Mouse (Mus musculus) spleen, adult 2 months (tissue): Measurements from ENCODE around the gene Mfsd11. TPM values are rescaled to one million over a fixed set of nuclear protein-coding genes. Genes with fewer than 3 reads are reported as not detected.
"Not testable (repeated sequence)": the region's sequence is repeated elsewhere in the genome, so short reads cannot be mapped to it uniquely, and the experiment has no call there.

Experiments
- DNase-seq, 2 experiments: peaks; one replicate each; pipeline versions ENCODE4 v3.0.0 to v3.0.0-alpha.2; 2012 to 2021; ENCODE audit warnings: low spot score in 2 of 2, low read depth in 1 of 2
- H3K27ac ChIP-seq: fragments of 200-500 bp; 2 replicates; pipeline ENCODE4 v1.5.1; 2012; ENCODE audit warnings: low read length, inconsistent platforms; ENCODE audit not compliant: insufficient read depth
- H3K27me3 ChIP-seq: fragments of 200-500 bp; 2 replicates; pipeline ENCODE4 v1.6.1; 2012; ENCODE audit warnings: mild to moderate bottlenecking, moderate library complexity, low read length, inconsistent platforms; ENCODE audit not compliant: control insufficient read depth, insufficient read depth
- H3K36me3 ChIP-seq: fragments of 200-500 bp; 2 replicates; pipeline ENCODE4 v1.6.1; 2012; ENCODE audit warnings: mild to moderate bottlenecking, low read length, inconsistent platforms; ENCODE audit not compliant: control insufficient read depth, insufficient read depth
- H3K4me1 ChIP-seq: fragments of 200-500 bp; 2 replicates; pipeline ENCODE4 v1.6.1; 2011; ENCODE audit warnings: inconsistent platforms; ENCODE audit not compliant: control insufficient read depth, insufficient read depth, insufficient read length
- H3K4me3 ChIP-seq: fragments of 200-500 bp; 2 replicates; pipeline ENCODE4 v1.5.1; 2011; ENCODE audit warnings: mild to moderate bottlenecking, inconsistent platforms; ENCODE audit not compliant: insufficient read depth, insufficient read length; ENCODE audit errors: extremely low read depth
- CTCF ChIP-seq: fragments of 200-500 bp; IDR thresholded peaks from 2 replicates; pipeline ENCODE4 v1.5.1; 2011; ENCODE audit warnings: mild to moderate bottlenecking, inconsistent platforms; ENCODE audit not compliant: insufficient read depth, insufficient read length, insufficient replicate concordance; ENCODE audit errors: extremely low read depth
- POLR2A ChIP-seq: fragments of 200-500 bp; IDR thresholded peaks from 2 replicates; pipeline ENCODE4 v1.6.1; 2011; ENCODE audit warnings: low read depth, low read length, inconsistent platforms
- WGBS: fragments of 180-500 bp; shearing (Covaris S2); methylation state at CpG from one replicate; pipeline ENCODE4 v1.1.7; 2018; 5-methylcytosine and 5-hydroxymethylcytosine counted together
- polyA plus RNA-seq: library from polyadenylated mRNA; depleted of rRNA; stranded (reverse); fragments of >200 nt; gene quantifications from 2 replicates; pipeline ENCODE4 v1.2.3, GENCODE M21; 2012

The Mfsd11 gene
- polyA plus RNA-seq, 1 experiment = 14.2 TPM

DNA sequence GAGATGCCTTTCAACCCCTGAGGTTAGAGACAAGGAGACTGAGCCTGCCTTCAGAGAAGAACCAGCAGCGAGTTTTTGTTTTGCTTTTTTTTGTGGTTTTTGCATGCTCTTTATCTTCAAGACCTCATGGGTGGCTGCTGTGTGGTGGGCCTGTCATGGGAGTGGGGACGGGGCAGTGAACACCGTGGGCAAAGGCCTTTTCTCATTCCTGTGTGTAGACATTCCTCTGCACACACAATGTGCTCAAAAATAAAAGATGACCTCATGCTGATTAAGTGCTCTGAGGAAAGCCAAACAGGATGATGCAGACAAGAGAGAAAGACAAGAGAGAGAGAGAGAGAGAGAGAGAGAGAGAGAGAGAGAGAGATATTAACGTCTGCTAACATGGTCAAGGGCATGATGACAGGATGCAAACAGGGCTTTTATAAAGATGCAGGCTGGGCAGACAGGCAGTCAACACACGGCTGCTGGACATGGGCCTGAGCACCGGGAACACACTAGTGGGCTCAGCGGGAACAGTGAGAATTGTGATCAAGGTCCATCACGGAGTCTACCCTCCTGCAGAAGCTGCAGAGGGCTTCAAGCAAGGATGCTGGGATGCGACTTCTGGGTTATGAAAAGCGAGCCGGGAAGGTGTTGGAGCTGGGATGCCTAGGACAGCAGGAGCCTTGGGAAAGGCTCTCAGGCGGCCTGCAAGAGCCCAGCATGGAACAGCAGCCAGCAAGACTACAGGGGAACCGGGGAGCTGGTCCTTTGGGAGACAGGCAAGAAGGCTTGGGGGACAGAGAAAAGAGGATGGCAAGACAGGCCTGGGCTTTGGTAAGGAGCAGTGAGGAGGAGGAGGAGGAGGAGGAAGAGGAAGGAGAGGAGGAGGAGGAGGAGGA lies 30.9 kb upstream of the Mfsd11 start:
- Histone ChIP-seq H3K27ac (no peak overlapping the region), H3K4me1 (no peaks in the 10 kb centered on the region)
- DNase-seq = no peak

DNA sequence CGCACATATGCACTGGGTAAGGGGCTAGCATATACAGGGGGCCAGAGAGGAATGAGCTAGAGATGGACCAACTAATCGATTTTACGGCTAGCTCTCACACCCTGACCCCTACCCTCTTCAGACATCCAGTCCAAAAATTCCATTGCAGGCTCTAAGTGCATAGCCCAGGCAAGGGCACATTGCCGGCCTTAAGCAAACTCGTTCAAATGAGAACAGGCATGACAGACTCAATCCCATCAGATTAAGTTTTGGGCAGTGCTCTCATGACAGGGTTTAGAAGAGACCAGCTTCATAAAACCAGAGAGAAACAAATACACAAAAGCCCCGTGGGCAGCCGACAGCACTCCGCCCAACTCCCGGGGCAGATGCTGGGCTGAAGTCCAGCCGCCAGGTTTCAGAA lies 30.0 kb upstream of the Mfsd11 start:
- H3K4me1 ChIP-seq = no peaks in the 10 kb centered on the region
- 90% methylated on average over 10 of the region's 10 CpGs for WGBS

More for the DNA sequence above, 30.9 kb upstream of the Mfsd11 start:
- Histone ChIP-seq H3K36me3 (no peaks in the 10 kb centered on the region), H3K27me3 (no peaks in the 10 kb centered on the region), H3K4me3 (no peak overlapping the region)
- no peak for TF ChIP-seq POLR2A
- no peak for TF ChIP-seq CTCF
- WGBS = 78% methylated on average over 13 of the region's 13 CpGs

DNA sequence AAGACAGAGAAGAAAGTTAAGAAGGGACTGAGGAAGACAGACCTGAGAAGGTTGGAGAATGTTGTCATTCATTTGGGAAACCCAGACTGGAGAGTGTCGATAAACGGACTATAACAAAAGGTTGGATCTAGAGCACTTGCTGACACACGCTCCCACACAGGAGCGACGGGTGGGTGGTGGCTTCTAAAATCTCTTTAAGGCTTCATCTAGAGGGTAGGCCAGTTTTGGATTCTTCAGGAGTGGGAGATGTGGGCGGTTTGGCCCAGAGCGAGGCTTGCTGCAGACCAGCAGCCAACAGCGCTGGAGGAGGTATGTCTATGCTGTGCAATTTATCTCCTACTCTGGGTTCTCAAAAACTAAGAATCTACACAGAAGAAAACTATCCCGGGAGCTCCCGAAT lies 29.6 kb upstream of the Mfsd11 start:
- WGBS = 97% methylated on average over 10 of the region's 10 CpGs

More for the DNA sequence above, 30.0 kb upstream of the Mfsd11 start:
- DNase-seq = no peak
- Histone ChIP-seq H3K4me3 (no peak overlapping the region), H3K27ac (no peak overlapping the region), H3K27me3 (no peaks in the 10 kb centered on the region), H3K36me3 (no peaks in the 10 kb centered on the region)
- TF ChIP-seq CTCF (no peak), POLR2A (no peak)

DNA sequence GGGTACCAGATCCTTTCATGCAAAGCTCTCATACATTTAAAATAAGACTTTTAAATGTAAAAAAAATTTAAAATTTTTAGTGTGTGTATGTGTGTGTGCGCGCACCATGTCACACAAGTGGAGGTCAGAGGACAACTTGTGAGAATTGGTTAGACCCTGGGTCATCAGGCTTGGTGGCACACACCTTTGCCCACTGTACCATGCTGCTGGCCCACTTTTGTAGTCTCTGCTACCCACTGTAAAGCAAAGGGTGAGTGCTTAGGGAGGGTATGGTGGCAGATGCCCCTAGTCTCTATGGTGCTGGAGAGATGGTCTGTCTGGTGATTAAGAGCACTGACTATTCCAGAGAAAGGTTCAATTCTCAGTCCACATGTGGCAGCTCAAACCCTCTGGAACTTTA lies 29.0 kb upstream of the Mfsd11 start:
- H3K4me1 ChIP-seq = peaks cover 4% of the 10 kb centered on the region; the same call in 1 of the 2 replicates
- no peak overlapping the region for H3K27ac ChIP-seq
- H3K36me3 ChIP-seq = no peaks in the 10 kb centered on the region
- no peak for DNase-seq
- TF ChIP-seq POLR2A (no peak), CTCF (no peak)
- no peak overlapping the region for H3K4me3 ChIP-seq
- 93% methylated on average over 2 of the region's 2 CpGs for WGBS
- peaks cover 4% of the 10 kb centered on the region for H3K27me3 ChIP-seq

More for the DNA sequence above, 29.6 kb upstream of the Mfsd11 start:
- no peak for DNase-seq
- TF ChIP-seq CTCF (no peak), POLR2A (no peak)
- Histone ChIP-seq H3K36me3 (no peaks in the 10 kb centered on the region), H3K27me3 (0 out of 2 replicates have a peak, but pooled peaks cover under 1% of the 10 kb centered on the region), H3K4me3 (no peak overlapping the region), H3K4me1 (no peaks in the 10 kb centered on the region), H3K27ac (no peak overlapping the region)

DNA sequence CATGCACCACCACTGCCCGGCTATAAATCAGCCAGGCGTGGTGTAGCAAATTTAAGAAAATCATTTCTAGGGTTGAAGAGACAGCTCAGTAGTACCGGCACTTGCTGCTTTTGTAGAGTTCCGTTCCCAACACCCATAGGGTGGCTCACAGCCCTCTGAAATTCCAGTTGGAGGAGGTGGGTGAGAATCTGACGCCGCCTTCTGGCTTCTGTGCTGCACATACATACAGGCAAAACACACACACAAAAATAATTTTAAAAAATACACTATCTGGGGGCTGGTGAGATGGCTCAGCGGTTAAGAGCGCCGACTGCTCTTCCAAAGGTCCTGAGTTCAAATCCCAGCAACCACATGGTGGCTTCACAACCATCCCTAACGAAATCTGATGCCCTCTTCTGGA lies 28.4 kb upstream of the Mfsd11 start:
- not testable (repeated sequence) for H3K4me1 ChIP-seq, DNase-seq, H3K4me3 ChIP-seq, H3K27ac ChIP-seq, H3K36me3 ChIP-seq, H3K27me3 ChIP-seq
- WGBS = 92% methylated on average over 10 of the region's 10 CpGs

- H3K4me1 ChIP-seq = peaks cover 6% of the 10 kb centered on the region; the same call in 1 of the 2 replicates
- DNase-seq = no peak
- H3K4me3 ChIP-seq = no peak overlapping the region
- H3K27ac ChIP-seq = no peak overlapping the region
- H3K27me3 ChIP-seq = peaks cover 4% of the 10 kb centered on the region
- TF ChIP-seq POLR2A (no peak), CTCF (no peak)
- no peaks in the 10 kb centered on the region for H3K36me3 ChIP-seq
- WGBS = 77% methylated on average over 3 of the region's 5 CpGs
Observed at GRCm38 (mm10) chr11:116825230-116825629, 27.0 kb upstream of the Mfsd11 start.
